Mouse (Mus musculus) lung, postnatal 0 days (tissue): ENCODE data around the gene Tma7.

Source experiments
- CTCF ChIP-seq: IDR thresholded peaks from 2 replicates; pipeline ENCODE4 v1.5.1; 2016; ENCODE audit warnings: antibody characterized with exemption, mild to moderate bottlenecking
- EP300 ChIP-seq: IDR thresholded peaks from 2 replicates; pipeline ENCODE4 v1.6.1; 2016; ENCODE audit warnings: antibody characterized with exemption, mild to moderate bottlenecking, control low read depth

GRCm38 (mm10) chr9:109095137-109095982 is 13.0 kb upstream of the Tma7 start, which contains the start of gene Plxnb1:
- TF ChIP-seq CTCF (no peak), EP300 (no peak)
